Mouse (Mus musculus) kidney, postnatal 4 days (tissue): Measurements from ENCODE around the gene Vsig10.
"Not testable (repeated sequence)": the region's sequence is repeated elsewhere in the genome, so short reads cannot be mapped to it uniquely, and the experiment has no call there.

ENCODE experiments used
- DNase-seq, 2 experiments: peaks; one replicate each; pipeline ENCODE4 v3.0.0; 2021; ENCODE audit warnings: mixed read lengths in 2 of 2

Gene Vsig10

GRCm38 (mm10) chr5:117356365-117357128 lies 37.7 kb downstream of the Vsig10 start:
- peak; percentile 73 to 81 for DNase-seq

GRCm38 (mm10) chr5:117357129-117357477 lies 38.2 kb downstream of the Vsig10 start, which contains the start of gene Wsb2:
TSS of gene Wsb2 (plus strand) at chr5:117357304.
- peak; percentile 92 to 95 for DNase-seq

GRCm38 (mm10) chr5:117357478-117358247 lies 38.8 kb downstream of the Vsig10 start:
- peak in 1 of 2 experiments; percentile 57 for DNase-seq

GRCm38 (mm10) chr5:117358248-117358630 lies 39.4 kb downstream of the Vsig10 start:
- no peak for DNase-seq

- peak; percentile 93 to 94 for DNase-seq
These were observed 39.8 kb downstream of the Vsig10 start for GRCm38 (mm10) chr5:117358725-117359124.

GRCm38 (mm10) chr5:117359497-117360227 lies 40.8 kb downstream of the Vsig10 start:
- DNase-seq = peak; percentile 29 to 51

- peak; percentile 52 to 75 for DNase-seq
These were observed 41.3 kb downstream of the Vsig10 start for GRCm38 (mm10) chr5:117360228-117360515.

GRCm38 (mm10) chr5:117360631-117361541 lies 42.0 kb downstream of the Vsig10 start:
- peak; percentile 40 to 65 for DNase-seq

GRCm38 (mm10) chr5:117361590-117361989 lies 42.7 kb downstream of the Vsig10 start:
- no peak for DNase-seq

GRCm38 (mm10) chr5:117363066-117363782 lies 44.3 kb downstream of the Vsig10 start:
- peak; percentile 57 to 71 for DNase-seq

- DNase-seq = no peak
These were observed 45.9 kb downstream of the Vsig10 start for GRCm38 (mm10) chr5:117364821-117365220.

- no peak for DNase-seq
These were observed 47.1 kb downstream of the Vsig10 start for GRCm38 (mm10) chr5:117365904-117366561.

- no peak for DNase-seq
These were observed 48.3 kb downstream of the Vsig10 start for GRCm38 (mm10) chr5:117367206-117367605.

- peak; percentile 47 to 56 for DNase-seq
These were observed 51.7 kb downstream of the Vsig10 start for GRCm38 (mm10) chr5:117370592-117370991.

- DNase-seq = no peak
These were observed 54.5 kb downstream of the Vsig10 start for GRCm38 (mm10) chr5:117373418-117373817.

GRCm38 (mm10) chr5:117374372-117375049 lies 55.6 kb downstream of the Vsig10 start:
- DNase-seq = no peak

- DNase-seq = no peak
These were observed 57.5 kb downstream of the Vsig10 start for GRCm38 (mm10) chr5:117376331-117376761.

GRCm38 (mm10) chr5:117377731-117378130 lies 58.8 kb downstream of the Vsig10 start:
- not testable (repeated sequence) for DNase-seq

GRCm38 (mm10) chr5:117380199-117380598 lies 61.3 kb downstream of the Vsig10 start:
- DNase-seq = no peak

GRCm38 (mm10) chr5:117381785-117382184 lies 62.9 kb downstream of the Vsig10 start:
- no peak for DNase-seq
